Mouse (Mus musculus) MEL (cell line): ENCODE data around the gene Map3k20. TPM values are rescaled to one million over a fixed set of nuclear protein-coding genes. Genes with fewer than 3 reads are reported as not detected.
A peak's percentile ranks its signal among the peaks of the same experiment; 100 is the strongest.

Experiments
- DNase-seq: peaks from one replicate; pipeline ENCODE4 v3.0.0; 2011; ENCODE audit warnings: low read depth, low spot score
- H3K27ac ChIP-seq: 2 replicates; pipeline ENCODE4 v1.5.1; 2012; ENCODE audit warnings: low read depth, mild to moderate bottlenecking, control low read depth, low read length, moderate library complexity; ENCODE audit not compliant: control insufficient read depth
- H3K27me3 ChIP-seq, 2 experiments: fragments of 150-350 bp in 1 of 2; sonication (generic) in 1 of 2; 2 replicates each; pipeline ENCODE4 v1.6.1; 2012; ENCODE audit warnings: low read length in 2 of 2, mild to moderate bottlenecking in 2 of 2, improper control_type of control experiment in 1 of 2, moderate library complexity in 1 of 2; ENCODE audit not compliant: insufficient read depth in 2 of 2, control insufficient read depth in 1 of 2
- H3K36me3 ChIP-seq, 2 experiments: 2 replicates each; pipeline ENCODE4 v1.6.1; 2012 to 2014; ENCODE audit warnings: low read length in 2 of 2, improper control_type of control experiment in 1 of 2, inconsistent platforms in 1 of 2, mild to moderate bottlenecking in 1 of 2; ENCODE audit not compliant: insufficient read depth in 2 of 2, control insufficient read depth in 1 of 2
- H3K4me1 ChIP-seq, 2 experiments: fragments of 150-350 bp in 1 of 2; sonication (generic) in 1 of 2; 2 replicates each; pipeline ENCODE4 v1.6.1; 2012; ENCODE audit warnings: low read length in 2 of 2, improper control_type of control experiment in 1 of 2, mild to moderate bottlenecking in 1 of 2; ENCODE audit not compliant: insufficient read depth in 2 of 2, control insufficient read depth in 1 of 2
- H3K4me3 ChIP-seq, 2 experiments: fragments of 150-350 bp in 1 of 2; sonication (generic) in 1 of 2; 2 replicates each; pipeline ENCODE4 v1.5.1; 2012; ENCODE audit warnings: low read depth in 2 of 2, low read length in 2 of 2, mild to moderate bottlenecking in 2 of 2, moderate library complexity in 2 of 2, control low read depth in 1 of 2, improper control_type of control experiment in 1 of 2; ENCODE audit not compliant: control insufficient read depth in 1 of 2, insufficient read depth in 1 of 2
- H3K79me2 ChIP-seq: 2 replicates; pipeline ENCODE4 v1.6.1; 2012; ENCODE audit warnings: mild to moderate bottlenecking, low read length, moderate library complexity; ENCODE audit not compliant: control insufficient read depth, poor library complexity, insufficient read depth
- H3K9ac ChIP-seq: 2 replicates; pipeline ENCODE4 v1.6.1; 2012; ENCODE audit warnings: low read depth, mild to moderate bottlenecking, control low read depth, low read length, moderate library complexity; ENCODE audit not compliant: control insufficient read depth, poor library complexity, severe bottlenecking
- H3K9me3 ChIP-seq: fragments of 150-350 bp; sonication (generic); replicated peaks from 2 replicates; pipeline ENCODE4 v1.6.1; 2012; ENCODE audit warnings: mild to moderate bottlenecking, low read length, improper control_type of control experiment, moderate library complexity; ENCODE audit not compliant: insufficient read depth
- CHD1 ChIP-seq: IDR thresholded peaks from 2 replicates; pipeline ENCODE4 v1.6.1; 2012; ENCODE audit warnings: low read depth, mild to moderate bottlenecking, inconsistent platforms, low read length, improper control_type of control experiment
- CTCF ChIP-seq, 3 experiments: IDR thresholded peaks in 2 of 3; conservative IDR thresholded peaks in 1 of 3; 2 replicates each; pipeline ENCODE4 v1.5.1; 2011 to 2012; ENCODE audit warnings: low read length in 3 of 3, low read depth in 2 of 3, mild to moderate bottlenecking in 2 of 3, improper control_type of control experiment in 1 of 3, inconsistent platforms in 1 of 3, mixed read lengths in 1 of 3, moderate library complexity in 1 of 3; ENCODE audit not compliant: control insufficient read depth in 1 of 3, insufficient read depth in 1 of 3, poor library complexity in 1 of 3, severe bottlenecking in 1 of 3
- E2F4 ChIP-seq: IDR thresholded peaks from 2 replicates; pipeline ENCODE4 v1.6.1; 2011; ENCODE audit warnings: low read depth, low read length, improper control_type of control experiment, borderline replicate concordance
- ELF1 ChIP-seq: IDR thresholded peaks from 2 replicates; pipeline ENCODE4 v1.6.1; 2014; ENCODE audit warnings: low read depth, mild to moderate bottlenecking, inconsistent platforms, low read length, improper control_type of control experiment, moderate library complexity
- ETS1 ChIP-seq: IDR thresholded peaks from 2 replicates; pipeline ENCODE4 v1.6.1; 2012; ENCODE audit warnings: low read depth, mild to moderate bottlenecking, inconsistent platforms, low read length, improper control_type of control experiment, moderate library complexity
- GABPA ChIP-seq: IDR thresholded peaks from 2 replicates; pipeline ENCODE4 v1.6.1; 2012; ENCODE audit warnings: low read depth, mild to moderate bottlenecking, inconsistent platforms, low read length, improper control_type of control experiment, moderate library complexity
- HCFC1 ChIP-seq: IDR thresholded peaks from 2 replicates; pipeline ENCODE4 v1.6.1; 2012; ENCODE audit warnings: low read depth, mild to moderate bottlenecking, inconsistent platforms, low read length, improper control_type of control experiment, moderate library complexity
- KAT2A ChIP-seq: conservative IDR thresholded peaks from 2 replicates; pipeline ENCODE4 v1.6.1; 2012; ENCODE audit warnings: low read depth, low read length, improper control_type of control experiment, inconsistent platforms
- MAFK ChIP-seq: IDR thresholded peaks from 2 replicates; pipeline ENCODE4 v1.6.1; 2011; ENCODE audit warnings: low read depth, mild to moderate bottlenecking, low read length, improper control_type of control experiment, borderline replicate concordance
- MAX ChIP-seq: IDR thresholded peaks from 2 replicates; pipeline ENCODE4 v1.6.1; 2011; ENCODE audit warnings: low read length, improper control_type of control experiment
- MAZ ChIP-seq: IDR thresholded peaks from 2 replicates; pipeline ENCODE4 v1.6.1; 2012; ENCODE audit warnings: low read depth, mild to moderate bottlenecking, inconsistent platforms, low read length, improper control_type of control experiment
- MEF2A ChIP-seq: IDR thresholded peaks from 2 replicates; pipeline ENCODE4 v1.6.1; 2014; ENCODE audit warnings: low read depth, mild to moderate bottlenecking, inconsistent platforms, low read length, improper control_type of control experiment; ENCODE audit not compliant: poor library complexity, insufficient replicate concordance, severe bottlenecking; ENCODE audit errors: extremely low read depth
- MXI1 ChIP-seq: IDR thresholded peaks from 2 replicates; pipeline ENCODE4 v1.6.1; 2011; ENCODE audit warnings: mild to moderate bottlenecking, low read depth, low read length, improper control_type of control experiment
- MYC ChIP-seq: IDR thresholded peaks from 2 replicates; pipeline ENCODE4 v1.6.1; 2011; ENCODE audit warnings: low read depth, mild to moderate bottlenecking, low read length, improper control_type of control experiment, moderate library complexity
- NRF1 ChIP-seq: IDR thresholded peaks from 2 replicates; pipeline ENCODE4 v1.6.1; 2014; ENCODE audit warnings: low read depth, mild to moderate bottlenecking, inconsistent platforms, low read length, improper control_type of control experiment, moderate library complexity; ENCODE audit not compliant: poor library complexity, insufficient read depth, severe bottlenecking
- RAD21 ChIP-seq: IDR thresholded peaks from 2 replicates; pipeline ENCODE4 v1.6.1; 2011; ENCODE audit warnings: mild to moderate bottlenecking, low read depth, low read length, improper control_type of control experiment
- SMC3 ChIP-seq: IDR thresholded peaks from 2 replicates; pipeline ENCODE4 v1.6.1; 2011; ENCODE audit warnings: low read depth, low read length, improper control_type of control experiment
- TCF12 ChIP-seq: IDR thresholded peaks from 2 replicates; pipeline ENCODE4 v1.6.1; 2014; ENCODE audit warnings: low read depth, mild to moderate bottlenecking, inconsistent platforms, low read length, improper control_type of control experiment, moderate library complexity
- USF2 ChIP-seq, 2 experiments: IDR thresholded peaks; 2 replicates each; pipeline ENCODE4 v1.6.1; 2011 to 2012; ENCODE audit warnings: improper control_type of control experiment in 2 of 2, low read length in 2 of 2, borderline replicate concordance in 1 of 2, inconsistent platforms in 1 of 2, low read depth in 1 of 2, mild to moderate bottlenecking in 1 of 2; ENCODE audit not compliant: insufficient read depth in 1 of 2
- ZC3H11A ChIP-seq: IDR thresholded peaks from 2 replicates; pipeline ENCODE4 v1.6.1; 2012; ENCODE audit warnings: low read depth, mild to moderate bottlenecking, inconsistent platforms, low read length, improper control_type of control experiment
- ZKSCAN1 ChIP-seq: IDR thresholded peaks from 2 replicates; pipeline ENCODE4 v1.6.1; 2012; ENCODE audit warnings: low read depth, mild to moderate bottlenecking, inconsistent platforms, low read length, improper control_type of control experiment, moderate library complexity
- ZNF384 ChIP-seq: IDR thresholded peaks from 2 replicates; pipeline ENCODE4 v1.6.1; 2012; ENCODE audit warnings: low read depth, mild to moderate bottlenecking, inconsistent platforms, low read length, improper control_type of control experiment
- polyA plus RNA-seq, 2 experiments: library from polyadenylated mRNA; stranded (reverse) in 1 of 2; unstranded in 1 of 2; fragments of >175 nt in 1 of 2; fragments of >200 nt in 1 of 2; gene quantifications; 2 replicates each; pipeline versions ENCODE4 v1.2.1 to v1.2.4; 2012; ENCODE audit warnings: low replicate concordance in 2 of 2, low read depth in 1 of 2; ENCODE audit not compliant: insufficient read length in 2 of 2, insufficient read depth in 1 of 2, missing spikeins in 1 of 2
- total RNA-seq: library from RNA; depleted of rRNA; stranded (reverse); fragments of 300-350 nt; gene quantifications from 2 replicates; pipeline ENCODE4 v1.2.3, GENCODE M21; 2012

Gene Map3k20
- total and polyA plus RNA-seq, 3 experiments, result 7.4 to 9.6 TPM; not detected in 1

DNA sequence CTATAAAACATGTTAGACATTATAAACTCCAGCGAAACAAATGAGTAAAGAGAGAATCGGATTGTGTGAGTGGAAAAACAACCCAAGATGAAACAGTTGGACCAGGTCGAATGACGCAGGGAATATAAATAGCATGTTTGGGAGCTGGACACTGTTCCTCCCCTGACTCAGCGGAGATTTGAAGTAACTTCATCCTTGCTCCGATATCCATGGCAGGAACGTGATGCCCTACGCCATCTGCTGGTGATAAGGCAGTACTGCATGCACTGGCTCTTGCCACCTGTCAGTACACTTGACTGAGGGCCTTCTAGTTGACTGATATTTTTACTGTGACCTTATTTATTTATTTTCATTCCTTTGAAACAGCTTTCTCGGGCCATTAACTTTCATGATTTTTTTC, 104.5 kb downstream of the Map3k20 start:
- Histone ChIP-seq H3K9me3 (no peaks in the 10 kb centered on the region), H3K27ac (no peak overlapping the region), H3K79me2 (no peaks in the 10 kb centered on the region), H3K4me1 (no peaks in the 10 kb centered on the region), H3K4me3 (no peak overlapping the region), H3K27me3 (no peaks in the 10 kb centered on the region)
- DNase-seq, result peak; percentile 76
- TF ChIP-seq ZKSCAN1 (no peak), NRF1 (no peak), MXI1 (no peak), MYC (no peak), HCFC1 (no peak), ZC3H11A (peak; percentile 51), SMC3 (peak; percentile 89), ZNF384 (no peak), CTCF (IDR thresholded peaks at IDR 0.05 in 2 of 3, conservative IDR thresholded peaks at IDR 0.05 in 1 of 3; ENCODE audit: control insufficient read depth in 1 of 3, insufficient read depth in 1 of 3, low read depth in 2 of 3, low read length in 3 of 3, poor library complexity in 1 of 3, severe bottlenecking in 1 of 3) (peak; percentile 90 to 99 (median 92)), MAZ (no peak), RAD21 (peak; percentile 67), KAT2A (no peak), MAFK (no peak)
- TF ChIP-seq, all 39 proteins: peak for 4
- Histone ChIP-seq H3K36me3 (no peaks in the 10 kb centered on the region), H3K9ac (no peak overlapping the region)

DNA sequence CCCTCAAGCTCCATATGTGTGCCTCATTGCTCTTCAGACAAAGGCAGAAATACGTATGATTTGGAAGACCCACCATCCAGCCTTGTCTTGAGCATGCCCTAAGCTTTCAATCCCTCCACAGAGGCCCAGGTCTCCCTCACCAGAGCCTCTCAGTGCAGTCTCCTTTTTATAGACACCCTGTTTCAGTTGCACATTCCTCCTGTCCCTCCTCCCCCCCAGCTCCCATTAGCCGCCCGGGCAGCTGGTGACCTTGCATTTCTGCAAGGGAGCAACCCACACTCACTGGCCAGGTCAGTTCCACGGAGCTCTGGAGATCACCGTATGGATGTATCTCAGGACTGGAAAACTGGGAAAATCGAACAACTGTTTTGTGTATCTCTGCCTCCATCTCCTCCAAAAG, 105.0 kb downstream of the Map3k20 start:
- Histone ChIP-seq H3K4me1 (no peaks in the 10 kb centered on the region), H3K4me3 (no peak overlapping the region), H3K9me3 (no peaks in the 10 kb centered on the region), H3K9ac (no peak overlapping the region), H3K27me3 (no peaks in the 10 kb centered on the region), H3K27ac (no peak overlapping the region), H3K79me2 (no peaks in the 10 kb centered on the region), H3K36me3 (no peaks in the 10 kb centered on the region)
- DNase-seq, result no peak
- TF ChIP-seq MAX (no peak), GABPA (no peak), MAFK (no peak), TCF12 (no peak), E2F4 (no peak), ETS1 (no peak), ZKSCAN1 (no peak), KAT2A (no peak), CTCF (IDR thresholded peaks at IDR 0.05 in 2 of 3, conservative IDR thresholded peaks at IDR 0.05 in 1 of 3; ENCODE audit: control insufficient read depth in 1 of 3, insufficient read depth in 1 of 3, low read depth in 2 of 3, low read length in 3 of 3, poor library complexity in 1 of 3, severe bottlenecking in 1 of 3) (no peak), ELF1 (no peak), MEF2A (no peak), USF2 (IDR thresholded peaks at IDR 0.05; ENCODE audit: borderline replicate concordance in 1 of 2, insufficient read depth in 1 of 2, low read depth in 1 of 2, low read length in 2 of 2) (no peak), CHD1 (no peak)
